Mouse (Mus musculus): ENCODE data around the gene Kri1.
"Not testable (repeated sequence)": the region's sequence is repeated elsewhere in the genome, so short reads cannot be mapped to it uniquely, and the experiment has no call there.

Kri1 gene

DNA sequence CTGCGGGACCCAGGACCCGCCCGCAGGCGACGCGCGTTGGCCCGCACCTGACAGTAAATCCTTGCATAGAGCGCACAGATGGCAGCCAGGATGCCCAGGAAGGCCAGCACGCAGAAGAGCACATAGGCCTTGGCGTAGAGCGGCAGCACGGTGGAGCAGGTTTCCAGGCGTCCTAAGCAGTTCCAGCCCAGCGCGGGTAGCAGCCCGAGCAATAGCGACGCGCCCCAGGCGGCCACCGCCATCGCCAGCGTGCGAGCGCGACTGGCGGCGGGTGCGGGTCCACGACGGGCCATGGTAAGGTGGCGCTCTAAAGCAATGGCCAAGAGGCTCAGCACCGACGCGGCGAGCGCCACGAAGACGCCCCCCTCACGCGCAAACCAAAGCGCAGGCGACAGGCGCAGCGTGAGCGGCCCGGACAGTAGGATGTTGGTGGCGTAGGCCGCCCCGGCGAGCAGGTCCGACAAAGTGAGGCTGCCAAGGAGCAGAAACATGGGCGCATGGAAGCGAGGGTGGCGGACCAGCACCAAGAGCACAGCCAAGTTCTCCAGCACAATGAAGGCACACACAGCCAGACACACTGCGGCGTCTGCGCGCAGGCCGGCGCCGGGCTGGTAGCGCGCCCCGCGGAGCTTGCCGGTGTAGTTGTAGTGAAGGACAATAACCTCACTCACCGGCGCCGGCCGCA is 43.2 kb downstream of the Kri1 start:
- no peak for DNase-seq (ENCODE audit: low read depth, low spot score)

DNA sequence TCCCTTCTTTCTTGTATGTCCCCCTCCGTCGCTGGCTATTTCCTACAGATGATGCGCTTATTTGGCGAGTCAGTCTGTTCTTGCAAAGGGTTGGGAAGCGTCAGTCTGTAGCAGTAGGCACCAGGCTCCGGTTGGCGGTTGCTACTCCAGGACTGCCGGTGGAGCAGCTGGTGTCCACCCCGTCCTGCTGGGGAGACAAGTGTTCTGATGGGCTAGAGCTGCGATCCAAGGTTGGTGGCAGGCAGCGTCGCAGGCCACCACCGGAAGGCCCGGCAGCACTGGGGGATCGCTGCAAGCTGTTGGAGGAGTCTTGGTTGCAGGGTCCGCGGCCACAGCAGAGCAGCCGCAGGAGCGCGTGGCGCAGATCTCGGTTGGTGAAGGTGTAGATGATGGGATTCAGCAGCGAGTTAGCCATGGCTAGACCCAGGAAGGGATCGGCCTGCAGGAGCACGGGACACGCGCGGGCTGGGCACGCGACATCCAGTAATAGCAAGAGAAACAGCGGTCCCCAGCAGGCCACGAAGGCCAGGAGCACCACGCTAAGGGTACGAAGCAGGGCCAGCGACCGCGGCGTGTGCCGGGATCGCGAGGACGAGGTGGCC is 43.8 kb downstream of the Kri1 start:
- no peak for DNase-seq (ENCODE audit: low read depth, low spot score)

DNA sequence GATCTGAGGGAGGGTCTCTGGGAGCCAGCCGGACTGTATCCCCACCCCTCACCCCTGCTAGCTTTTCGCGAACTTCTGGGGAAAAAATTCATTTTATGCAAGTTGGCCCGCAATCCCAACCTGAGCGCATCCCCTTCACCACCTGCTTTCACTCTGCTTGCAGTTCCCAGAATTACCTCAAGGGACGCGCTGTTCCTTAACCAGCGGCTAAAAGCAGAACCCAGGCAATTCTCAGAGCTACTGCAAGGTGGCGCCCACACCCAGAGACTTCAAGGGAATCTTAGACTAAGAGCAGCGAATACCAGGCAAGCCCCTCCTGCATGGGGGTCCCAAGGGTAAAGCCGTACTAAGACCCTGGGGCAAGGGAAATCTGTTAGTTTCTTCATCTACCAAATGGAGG is 46.4 kb downstream of the Kri1 start:
- DNase-seq (ENCODE audit: low read depth, low spot score), result peak; percentile 80

DNA sequence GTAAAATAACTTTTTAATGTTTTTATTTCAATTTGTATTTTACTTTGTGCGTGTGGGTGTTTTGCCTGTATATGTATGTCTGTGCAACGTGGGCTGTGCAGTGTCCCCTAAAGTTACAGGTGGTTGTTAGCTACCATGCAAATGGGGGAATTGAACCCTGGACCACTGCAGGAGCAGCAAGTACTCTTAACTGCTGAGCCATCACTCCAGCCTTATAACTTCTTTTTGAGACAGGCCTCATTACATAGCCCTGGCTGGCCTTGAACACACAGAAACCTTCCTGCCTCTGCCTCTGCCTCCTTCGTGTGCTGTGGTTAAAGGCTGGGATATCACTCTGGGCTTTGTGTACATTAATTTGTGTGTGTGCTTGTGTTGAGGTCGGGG is 48.3 kb downstream of the Kri1 start:
- no peak for DNase-seq (ENCODE audit: low read depth, low spot score)

DNA sequence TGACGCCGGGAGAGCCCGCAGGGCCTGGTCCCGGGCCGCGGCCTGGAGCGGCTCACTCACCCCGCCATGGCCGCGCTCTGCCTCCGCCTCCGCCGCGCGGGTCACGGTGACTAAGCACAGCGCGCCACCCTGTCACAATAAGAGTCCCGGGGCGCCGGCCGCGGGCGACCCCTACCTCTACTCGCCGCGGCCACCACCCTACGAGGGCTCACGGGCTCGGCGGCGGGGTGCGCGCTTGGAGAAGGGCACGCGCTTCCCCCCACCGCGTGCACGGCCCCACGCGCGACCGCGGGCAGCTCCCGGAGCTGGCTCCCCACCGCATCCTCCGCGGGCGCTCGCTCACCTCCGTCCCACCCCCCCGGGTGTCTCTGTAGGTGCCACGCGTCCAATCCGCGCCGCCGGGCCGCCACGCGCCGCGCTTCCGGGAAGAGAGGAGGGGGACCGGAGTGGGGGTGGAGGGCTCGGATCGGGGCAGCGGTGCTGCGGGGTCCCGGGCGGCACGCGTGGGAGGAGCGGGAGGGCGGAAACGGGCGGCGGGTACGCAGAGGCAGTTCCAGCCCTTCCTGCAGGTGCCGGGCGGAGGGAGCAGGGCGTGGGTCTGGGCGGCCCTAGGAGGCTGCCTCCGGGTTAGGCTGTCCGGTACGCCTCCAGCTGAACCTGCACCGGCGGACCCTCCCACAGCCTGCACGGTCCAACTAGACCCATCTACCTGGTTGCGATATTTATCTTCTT is 48.9 kb downstream of the Kri1 start, which contains the start of gene Keap1:
Gene Keap1 (minus strand): TSS at position 629 of the 732 bp plus-strand sequence.
- DNase-seq (ENCODE audit: low read depth, low spot score), result peak; percentile 72

DNA sequence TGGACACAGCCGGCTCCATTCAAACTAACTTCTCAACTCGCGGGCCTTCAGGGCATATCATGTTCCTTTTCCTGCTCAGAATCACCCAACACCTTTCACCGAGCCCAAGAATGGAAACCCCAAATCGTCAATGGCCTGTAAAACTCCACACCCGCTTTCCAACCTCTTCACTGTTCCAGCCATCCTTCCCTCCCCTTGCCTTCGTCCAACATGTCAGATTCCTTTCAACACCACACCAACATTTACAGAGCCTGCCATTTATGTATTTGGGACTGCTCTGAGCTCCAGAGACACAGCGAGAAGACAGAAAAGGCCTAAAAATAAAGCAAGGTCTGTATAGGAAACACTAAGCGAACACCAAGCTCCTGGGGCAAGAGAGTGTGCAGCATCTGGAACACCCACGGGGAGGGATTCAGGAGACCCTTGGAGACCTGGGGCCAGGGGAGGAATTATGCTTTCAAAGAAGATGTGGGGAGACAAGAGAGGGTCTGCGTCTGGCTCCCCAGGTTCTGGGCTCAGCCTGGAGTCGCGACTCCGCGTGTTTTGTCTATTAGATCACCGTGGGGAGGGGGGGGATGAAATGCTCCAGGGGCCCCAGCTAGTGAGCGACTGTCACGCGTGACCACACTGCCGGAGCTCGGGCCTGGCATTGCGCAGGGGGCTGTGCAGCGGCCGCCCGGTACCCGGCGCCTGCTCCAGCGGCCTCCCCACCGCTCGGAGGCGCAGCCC is 49.6 kb downstream of the Kri1 start:
- peak; percentile 27 for DNase-seq (ENCODE audit: low read depth, low spot score)

DNA sequence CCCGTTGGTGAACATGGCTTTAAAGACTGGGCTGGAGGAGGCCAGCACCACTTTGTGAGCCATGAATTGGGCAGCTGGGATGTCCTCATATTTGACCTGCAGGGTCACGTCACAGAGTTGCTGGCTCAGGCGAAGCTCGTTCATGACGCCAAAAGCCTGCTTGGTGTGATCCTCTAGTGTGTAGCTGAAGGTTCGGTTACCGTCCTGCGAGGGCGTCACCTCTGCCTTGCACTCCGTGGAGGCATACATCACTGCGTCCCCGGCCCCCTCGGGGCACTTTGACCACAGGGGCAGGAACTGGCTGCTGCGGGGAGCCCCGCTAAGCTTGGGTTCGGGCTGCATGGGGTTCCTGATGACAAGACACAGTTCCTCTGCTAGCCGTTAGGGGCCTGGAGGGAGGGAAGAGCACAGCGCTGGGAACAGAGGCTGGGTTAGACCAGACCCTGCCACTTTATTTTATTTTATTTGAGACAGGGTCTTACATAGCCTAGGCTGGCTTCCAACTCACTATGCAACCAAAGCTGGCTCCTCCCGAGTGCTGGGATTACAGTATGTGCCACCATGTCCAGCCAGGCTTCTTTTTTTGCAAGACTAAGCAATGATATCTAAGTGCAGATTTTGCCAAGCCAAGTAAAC is 50.3 kb downstream of the Kri1 start:
- DNase-seq (ENCODE audit: low read depth, low spot score), result peak; percentile 59

DNA sequence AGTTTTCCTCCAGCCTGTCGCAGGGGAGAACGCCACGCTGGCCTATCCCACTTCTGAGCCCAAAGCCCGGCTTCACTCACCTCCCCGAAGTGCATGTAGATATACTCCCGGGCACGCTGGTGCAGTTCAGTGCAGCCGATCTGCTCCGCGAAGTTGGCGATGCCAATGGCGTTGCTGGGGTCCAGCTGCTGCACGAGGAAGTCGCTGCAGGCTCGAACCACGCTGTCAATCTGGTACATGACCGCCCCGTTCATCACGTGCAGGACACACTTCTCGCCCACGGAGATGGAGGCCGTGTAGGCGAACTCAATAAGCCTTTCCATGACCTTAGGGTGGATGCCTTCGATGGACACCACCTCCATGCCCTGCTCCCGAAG is 50.8 kb downstream of the Kri1 start:
- peak; percentile 7 for DNase-seq (ENCODE audit: low read depth, low spot score)

DNA sequence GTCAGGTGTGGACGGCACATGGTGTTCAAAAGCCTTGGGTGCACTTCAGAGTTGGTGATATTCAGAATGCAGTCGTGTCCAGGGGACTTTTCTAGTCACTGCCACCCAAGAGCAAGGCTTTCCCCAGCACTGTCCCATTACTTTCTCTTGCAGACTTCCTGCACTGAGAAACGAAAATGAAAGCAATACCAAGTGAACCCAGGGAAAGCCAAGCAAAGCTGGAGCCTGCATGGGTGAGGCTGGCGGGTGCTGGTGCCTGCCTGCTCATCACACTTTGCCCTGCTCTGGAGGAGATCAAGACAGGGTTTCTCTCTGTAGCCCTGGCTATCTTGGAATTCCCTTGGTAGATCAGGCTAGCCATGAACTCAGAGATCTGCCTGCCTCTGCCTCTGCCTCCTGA is 52.4 kb downstream of the Kri1 start:
- peak; percentile 14 for DNase-seq (ENCODE audit: low read depth, low spot score)

DNA sequence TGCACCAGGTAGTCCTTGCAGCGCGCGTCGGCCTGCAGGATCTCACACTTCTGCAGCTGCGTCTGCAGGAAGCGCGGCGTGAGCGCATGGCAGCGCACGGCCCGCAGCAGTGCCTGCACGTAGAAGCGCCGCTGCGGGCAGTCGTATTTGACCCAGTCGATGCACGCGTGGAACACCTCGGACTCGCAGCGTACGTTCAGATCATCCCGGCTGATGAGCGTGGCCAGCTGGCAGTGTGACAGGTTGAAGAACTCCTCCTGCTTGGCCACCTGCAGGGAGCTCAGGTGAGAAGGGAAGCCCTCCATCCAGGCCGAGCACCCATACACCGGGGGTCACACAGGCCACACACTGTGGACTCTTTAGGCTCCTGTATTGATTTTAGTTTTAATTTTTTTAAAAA is 54.0 kb downstream of the Kri1 start:
- DNase-seq (ENCODE audit: low read depth, low spot score), result no peak

DNA sequence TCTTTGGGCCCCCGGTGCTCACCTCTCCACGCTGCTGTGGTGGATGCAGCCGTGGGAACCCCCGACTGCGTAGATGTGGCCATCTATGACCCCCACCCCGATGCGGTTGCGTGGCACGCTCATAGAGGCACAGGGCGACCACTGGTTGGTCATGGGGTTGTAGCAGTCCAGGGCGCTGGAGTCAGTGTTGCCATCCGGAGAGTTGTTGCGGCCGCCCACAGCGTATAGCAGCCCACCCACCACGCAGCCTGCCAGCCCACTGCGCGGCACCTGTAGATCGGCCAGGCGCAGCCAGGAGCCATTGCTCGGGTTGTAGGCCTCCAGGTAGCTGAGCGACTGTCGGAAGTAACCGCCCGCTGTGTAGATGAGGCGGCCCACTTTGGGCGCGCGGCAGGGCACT is 54.4 kb downstream of the Kri1 start:
- no peak for DNase-seq (ENCODE audit: low read depth, low spot score)

DNA sequence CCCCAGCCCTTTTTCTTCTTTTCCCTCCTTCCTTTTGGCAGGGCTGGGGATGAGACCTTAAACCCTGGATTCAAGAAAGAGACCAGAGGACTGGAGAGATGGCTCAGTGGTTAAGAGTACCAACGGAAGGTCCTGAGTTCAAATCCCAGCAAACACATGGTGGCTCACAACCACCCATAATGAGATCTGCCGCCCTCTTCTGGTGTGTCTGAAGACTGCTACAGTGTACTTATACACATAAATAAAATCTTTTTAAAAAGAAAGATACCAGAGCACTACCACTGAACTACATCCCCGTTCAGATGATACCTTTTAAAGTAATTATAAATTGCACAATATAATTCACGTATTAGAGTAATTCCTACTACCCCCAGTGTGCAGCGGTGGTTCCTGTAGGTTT is 54.9 kb downstream of the Kri1 start:
- no peak for DNase-seq (ENCODE audit: low read depth, low spot score)

DNA sequence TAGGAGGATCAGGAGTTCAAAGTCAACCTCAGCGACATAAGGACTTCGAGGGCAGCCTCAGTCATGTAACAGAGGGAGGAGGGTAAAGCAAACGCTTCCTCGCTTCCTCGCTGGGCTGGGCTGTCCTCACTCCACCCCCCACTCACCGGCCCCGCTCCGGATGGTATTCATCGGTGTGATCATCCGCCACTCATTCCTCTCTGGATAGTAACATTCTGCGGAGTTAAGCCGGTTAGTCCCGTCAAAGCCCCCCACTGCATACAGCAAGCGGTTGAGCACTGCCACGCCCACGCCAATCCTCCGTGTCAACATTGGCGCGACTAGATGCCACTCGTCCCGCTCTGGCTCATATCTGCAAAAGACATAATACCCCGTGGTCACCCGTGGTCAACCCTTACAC is 56.2 kb downstream of the Kri1 start:
- no peak for DNase-seq (ENCODE audit: low read depth, low spot score)

DNA sequence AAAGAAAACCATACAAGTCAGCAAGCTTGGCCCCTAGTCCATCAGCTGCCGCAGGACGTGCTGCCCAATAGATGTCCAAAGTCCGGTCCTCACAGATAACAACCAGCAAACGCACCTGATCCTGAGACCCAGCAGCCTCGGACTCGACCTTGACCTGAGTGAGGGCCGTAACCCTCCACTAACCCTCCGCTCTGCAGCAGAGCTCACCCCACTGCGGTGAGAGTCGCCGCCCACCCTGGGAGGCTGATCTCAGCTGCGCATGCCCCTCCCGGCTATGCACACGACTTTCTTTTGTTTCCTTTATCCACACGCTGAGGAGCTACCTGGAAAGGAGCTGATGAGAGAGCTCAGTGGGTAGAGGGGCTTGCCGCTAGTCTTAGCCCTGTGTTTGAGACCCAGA is 60.4 kb downstream of the Kri1 start:
- no peak for DNase-seq (ENCODE audit: low read depth, low spot score)

DNA sequence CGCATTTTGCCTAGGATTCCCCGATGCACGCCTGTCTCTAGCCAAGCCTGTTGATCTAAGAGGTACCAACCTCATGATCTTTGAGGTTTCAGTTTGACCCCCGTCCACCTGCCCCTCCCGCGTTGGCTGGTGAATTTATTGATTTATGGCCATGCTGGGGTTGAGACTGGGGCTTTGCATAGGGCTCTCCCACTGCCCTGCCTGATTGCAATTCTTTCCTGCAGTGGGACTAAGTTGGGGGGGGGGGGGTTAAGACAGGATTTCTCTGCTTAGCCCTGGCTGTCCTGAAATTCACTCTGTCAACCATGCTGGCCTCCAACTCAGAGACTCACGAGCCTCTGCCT is 62.4 kb downstream of the Kri1 start:
- no peak for DNase-seq (ENCODE audit: low read depth, low spot score)

DNA sequence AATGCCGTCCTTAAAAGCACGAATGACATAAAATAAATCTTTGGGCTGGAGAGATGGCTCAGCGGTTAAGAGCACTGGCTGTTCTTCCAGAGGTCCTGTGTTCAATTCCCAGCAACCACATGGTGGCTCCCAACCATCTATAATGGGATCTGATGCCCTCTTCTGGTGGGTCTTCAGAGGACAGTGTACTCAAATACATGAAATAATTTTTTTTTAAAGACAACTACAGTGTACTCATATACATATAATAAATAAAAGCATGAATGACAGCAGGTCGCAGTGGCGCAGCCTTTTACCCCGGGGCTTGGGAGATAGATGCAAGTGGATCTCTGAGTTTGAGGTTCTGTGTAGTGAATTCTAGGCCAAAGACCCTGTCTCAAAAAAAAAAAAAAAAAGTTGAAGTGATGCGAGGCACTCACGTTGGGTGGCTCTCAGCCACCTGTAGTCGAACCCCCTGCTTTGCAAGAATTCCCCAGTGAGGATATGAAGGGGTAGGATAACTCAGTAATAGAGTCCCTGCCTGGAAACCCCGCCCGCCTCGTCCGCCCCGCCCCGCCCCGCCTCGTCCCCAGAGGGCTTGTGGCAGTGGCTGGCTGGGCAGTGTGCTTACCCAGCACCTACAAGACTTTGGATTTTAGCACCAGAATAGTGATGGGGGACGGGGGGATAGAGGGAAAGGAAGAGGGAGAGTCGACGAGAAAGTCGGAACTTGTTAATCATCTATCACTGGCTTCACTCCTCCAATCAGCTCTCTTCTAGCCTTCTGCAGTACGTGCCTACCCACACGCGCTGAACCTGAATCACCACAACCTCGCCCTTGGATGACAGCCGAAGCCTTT is 63.0 kb downstream of the Kri1 start:
- peak; percentile 76 for DNase-seq (ENCODE audit: low read depth, low spot score)

DNA sequence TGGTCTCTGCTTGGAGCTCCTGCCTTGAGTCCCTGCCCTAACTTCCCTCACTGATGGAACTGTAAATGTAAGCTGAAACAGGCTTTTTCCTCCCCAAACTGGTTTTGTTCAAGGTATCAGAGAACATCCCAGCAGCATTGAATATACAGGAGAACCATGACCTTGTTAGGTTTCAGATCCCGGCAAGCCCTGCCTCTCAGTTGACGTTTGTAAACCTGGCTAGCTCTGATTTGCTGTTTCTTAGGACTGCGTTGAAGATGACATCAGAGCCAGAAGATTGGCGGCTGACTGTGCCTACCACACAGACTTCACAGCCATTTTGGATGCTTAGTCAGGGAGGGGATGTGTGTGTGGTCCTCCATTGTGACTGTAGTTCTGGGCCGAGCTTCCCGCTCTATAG is 63.9 kb downstream of the Kri1 start:
- DNase-seq (ENCODE audit: low read depth, low spot score), result no peak

DNA sequence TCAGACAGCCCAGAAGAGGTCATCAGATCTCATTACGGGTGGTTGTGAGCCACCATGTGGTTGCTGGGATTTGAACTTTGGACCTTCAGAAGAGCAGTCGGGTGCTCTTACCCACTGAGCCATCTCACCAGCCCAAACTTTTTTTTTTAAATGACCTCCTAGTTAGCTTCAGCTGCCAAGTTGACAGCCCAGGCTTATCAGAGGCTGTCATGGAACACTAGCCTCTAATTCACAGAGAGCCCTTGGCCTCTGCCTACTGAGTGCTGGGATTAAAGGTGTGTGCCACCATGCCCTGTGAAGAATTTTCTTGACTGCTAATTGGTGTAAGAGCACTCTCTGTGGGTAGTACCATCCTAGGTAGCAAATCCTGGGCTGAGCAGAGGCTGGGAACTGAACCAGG is 64.3 kb downstream of the Kri1 start:
- not testable (repeated sequence) for DNase-seq (ENCODE audit: low read depth, low spot score)
